Mouse (Mus musculus) heart, adult 9 months (tissue): ENCODE results near the gene Gm7173.

ENCODE experiments used
- DNase-seq, 2 experiments: peaks; one replicate each; pipeline ENCODE4 v3.0.0; 2022; ENCODE audit warnings: low spot score in 2 of 2

Gene Gm7173

GRCm38 (mm10) chrX:79516977-79517645 lies at the start of gene Gm7173:
Gene Gm7173, minus strand, starts transcription at chrX:79517285.
- peak in 1 of 2 experiments; percentile 2 for DNase-seq

DNA sequence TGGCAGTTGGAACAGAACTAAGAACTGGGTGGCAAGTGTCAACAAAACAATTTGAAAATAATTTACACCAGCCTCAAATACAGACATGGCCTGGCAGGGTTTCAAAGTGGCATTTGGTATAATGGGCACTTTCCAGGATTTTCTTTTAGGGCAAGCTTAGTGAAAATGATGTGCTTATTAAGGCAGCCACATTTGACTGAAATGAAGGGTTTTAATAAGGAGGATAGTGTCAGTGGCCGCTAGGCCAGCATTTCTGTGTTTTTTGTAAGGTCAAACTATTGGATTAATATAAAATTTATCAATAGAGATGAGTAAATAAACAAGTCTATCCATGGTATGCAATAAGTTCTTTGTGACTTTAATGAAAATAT lies 546 bp upstream of the Gm7173 start:
- DNase-seq: no peak

DNA sequence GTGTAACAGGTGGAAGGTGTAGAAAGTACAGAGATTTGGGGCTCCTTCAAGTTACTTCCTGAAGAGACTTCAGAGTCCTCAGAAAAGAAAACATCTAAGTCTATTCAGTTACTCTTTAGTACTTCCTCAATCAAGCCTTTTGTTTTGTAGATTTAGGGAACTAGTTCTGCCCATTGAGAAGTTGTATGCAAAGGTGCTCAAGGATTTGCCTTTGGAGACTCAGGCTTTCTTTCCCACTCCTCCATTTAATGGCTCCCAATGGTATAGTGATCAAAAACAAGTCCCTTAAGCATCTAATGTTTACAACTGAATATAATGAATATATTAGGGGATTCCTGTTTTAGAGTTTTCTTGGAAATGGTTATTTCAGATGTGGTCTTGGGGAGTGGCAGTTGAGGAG lies 200.3 kb downstream of the Gm7173 start:
- no peak for DNase-seq
